Mouse (Mus musculus) erythroblast, embryonic 14.5 days (primary cell): ENCODE results near the gene 2010111I01Rik.

Experiments
- GATA1 ChIP-seq: IDR thresholded peaks from 2 replicates; pipeline ENCODE4 v1.6.1; 2012; ENCODE audit warnings: low read length, inconsistent platforms, mixed read lengths
- TAL1 ChIP-seq: IDR thresholded peaks from 3 replicates; pipeline ENCODE4 v1.6.1; 2012; ENCODE audit warnings: low read length, inconsistent platforms, mixed read lengths

DNA sequence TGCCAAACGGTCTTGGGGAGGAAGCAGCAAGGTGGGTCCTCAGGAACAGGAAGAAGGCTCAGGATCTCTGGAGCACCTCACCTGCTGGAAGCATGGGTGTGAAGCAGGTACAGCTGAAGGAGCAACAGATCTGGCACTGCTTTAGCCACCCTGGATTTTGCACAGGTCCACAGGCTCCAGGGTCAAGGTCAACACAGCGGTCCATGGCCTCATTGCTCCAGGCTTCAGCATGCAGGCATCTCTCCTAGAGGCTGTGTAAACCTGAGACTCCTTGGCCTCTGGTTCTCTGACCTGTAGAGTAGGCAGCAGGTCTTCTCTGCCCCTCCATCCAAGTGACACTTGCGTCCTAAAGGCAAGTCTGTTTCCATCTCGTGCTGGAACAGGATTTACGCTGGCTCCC lies 334.2 kb downstream of the 2010111I01Rik start:
- no peak for TF ChIP-seq TAL1
- TF ChIP-seq GATA1: no peak
